Mouse (Mus musculus) C2C12 (cell line): ENCODE data around the gene Gm1113.

Experiments
- CEBPB ChIP-seq: IDR thresholded peaks from one replicate; pipeline ENCODE4 v1.6.1; 2011; ENCODE audit warnings: low read depth, mild to moderate bottlenecking, control low read depth, moderate library complexity
- CTCF ChIP-seq: IDR thresholded peaks from one replicate; pipeline ENCODE4 v1.5.1; 2011; ENCODE audit not compliant: control insufficient read depth, insufficient read depth, insufficient read length
- FOSL1 ChIP-seq: IDR thresholded peaks from one replicate; pipeline ENCODE4 v1.8.0; 2011; ENCODE audit warnings: mild to moderate bottlenecking, low read length; ENCODE audit not compliant: poor library complexity, insufficient read depth, severe bottlenecking
- MAX ChIP-seq: IDR thresholded peaks from one replicate; pipeline ENCODE4 v1.6.1; 2011; ENCODE audit warnings: mild to moderate bottlenecking, control low read depth
- MYOD1 ChIP-seq: IDR thresholded peaks from one replicate; pipeline ENCODE4 v1.6.1; 2011; ENCODE audit warnings: low read depth; ENCODE audit not compliant: control insufficient read depth, insufficient read length
- MYOG ChIP-seq: IDR thresholded peaks from one replicate; pipeline ENCODE4 v1.6.1; 2011; ENCODE audit not compliant: control insufficient read depth, insufficient read length; ENCODE audit errors: extremely low read depth
- USF1 ChIP-seq: IDR thresholded peaks from one replicate; pipeline ENCODE4 v1.6.1; 2011; ENCODE audit warnings: low read depth, mild to moderate bottlenecking, control low read depth, moderate library complexity

DNA sequence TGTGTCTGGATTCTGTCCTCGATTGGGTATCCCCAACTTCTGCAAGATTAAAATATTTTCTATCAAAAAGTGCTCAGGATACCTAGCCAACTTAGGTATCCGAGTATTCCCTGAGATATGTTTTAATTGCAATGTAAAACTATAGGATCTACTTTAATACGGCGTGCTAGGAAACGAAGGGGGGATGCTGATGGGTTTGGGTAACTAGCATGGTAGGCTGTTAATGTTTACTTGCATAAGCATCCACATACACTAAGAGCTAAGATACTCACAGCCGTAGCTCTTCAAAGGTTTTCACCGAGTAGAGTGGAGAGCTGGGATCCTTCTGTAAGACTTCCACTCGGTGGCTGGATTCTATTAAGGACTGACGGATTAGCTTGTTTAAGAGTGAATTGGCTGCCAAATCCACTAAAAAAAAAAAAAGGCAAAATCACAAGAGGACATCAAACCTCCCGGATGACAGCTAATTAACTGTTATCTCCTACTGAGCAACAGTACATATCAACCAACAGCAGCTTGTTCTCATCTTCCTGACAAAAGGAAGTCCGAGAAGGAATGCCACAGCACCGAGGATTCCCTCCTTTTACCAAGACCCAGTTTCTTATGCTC, 38.5 kb upstream of the Gm1113 start:
- TF ChIP-seq CTCF (no peak), MAX (no peak), USF1 (no peak), CEBPB (no peak), FOSL1 (no peak), MYOD1 (no peak), MYOG (no peak)
